Mouse (Mus musculus) testis, adult 2 months (tissue): ENCODE data around the gene Hmga1.

Experiments
- CTCF ChIP-seq: fragments of 200-500 bp; IDR thresholded peaks from 2 replicates; pipeline ENCODE4 v1.5.1; 2012; ENCODE audit warnings: low read depth, mild to moderate bottlenecking, inconsistent platforms, low read length, moderate library complexity; ENCODE audit not compliant: control insufficient read depth, insufficient read depth, insufficient replicate concordance
- POLR2A ChIP-seq: fragments of 200-500 bp; IDR thresholded peaks from 2 replicates; pipeline ENCODE4 v1.6.1; 2012; ENCODE audit warnings: low read depth, mild to moderate bottlenecking, inconsistent platforms, low read length, moderate library complexity; ENCODE audit not compliant: control insufficient read depth

DNA sequence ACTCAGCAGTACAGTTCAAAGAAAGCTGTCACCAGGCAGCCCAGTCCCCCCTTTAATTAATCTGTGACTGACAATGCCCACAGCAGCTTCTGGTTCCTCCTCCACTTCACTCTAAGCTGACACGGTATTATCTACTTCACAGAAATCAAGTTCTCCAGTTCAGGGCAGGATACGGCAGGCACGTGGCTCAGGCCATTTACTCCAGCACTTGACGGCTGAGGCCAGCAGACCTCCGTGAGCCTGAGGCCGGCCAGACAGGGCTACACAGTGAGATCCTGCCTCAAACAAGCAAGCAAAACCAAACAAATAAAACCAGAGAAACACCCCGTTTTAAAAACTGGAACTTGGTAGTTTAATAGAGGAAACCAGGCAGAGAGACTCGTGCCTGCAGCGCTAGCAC is 30.4 kb downstream of the Hmga1 start:
- TF ChIP-seq CTCF (no peak), POLR2A (no peak)
